Mouse (Mus musculus) cerebellum, adult (tissue): ENCODE results near the gene Scyl3.
A peak's percentile ranks its signal among the peaks of the same experiment; 100 is the strongest.

Experiments
- ATAC-seq: cut with Nextera tagmentation; 2 replicates; pipeline ENCODE4 v1.9.2; 2017; ENCODE audit warnings: mild to moderate bottlenecking, moderate library complexity, mixed read lengths; ENCODE audit not compliant: insufficient number of reproducible peaks, low FRiP score, low TSS enrichment

Scyl3 gene

GRCm38 (mm10) chr1:163953396-163953795 lies 24.5 kb downstream of the Scyl3 start:
- ATAC-seq: no peak

GRCm38 (mm10) chr1:163958036-163958435 lies 29.1 kb downstream of the Scyl3 start:
- no peak for ATAC-seq

- no peak for ATAC-seq
Measured at GRCm38 (mm10) chr1:163964008-163964689, 35.2 kb downstream of the Scyl3 start.

GRCm38 (mm10) chr1:163974471-163974870 lies 45.6 kb downstream of the Scyl3 start:
- no peak for ATAC-seq

GRCm38 (mm10) chr1:163975088-163975487 lies 46.2 kb downstream of the Scyl3 start:
- ATAC-seq: no peak

GRCm38 (mm10) chr1:163976515-163976914 lies 47.6 kb downstream of the Scyl3 start:
- ATAC-seq: no peak

- ATAC-seq: no peak
Measured at GRCm38 (mm10) chr1:163992371-163992770, 63.5 kb downstream of the Scyl3 start.

GRCm38 (mm10) chr1:163994173-163994720 lies 65.3 kb downstream of the Scyl3 start:
- ATAC-seq: no peak; the same call in 1 of the 2 replicates

GRCm38 (mm10) chr1:163994721-163995608 lies 66.1 kb downstream of the Scyl3 start, which contains the start of the genes BC055324 and Mettl18:
Gene BC055324 (minus strand): TSS chr1:163994796.
Gene Mettl18 (plus strand): TSS chr1:163994889.
- peak; percentile 96 for ATAC-seq

GRCm38 (mm10) chr1:163995609-163995913 lies 66.7 kb downstream of the Scyl3 start:
- no peak for ATAC-seq

- ATAC-seq: no peak
Measured at GRCm38 (mm10) chr1:164001831-164002452, 73.0 kb downstream of the Scyl3 start.

- ATAC-seq: no peak
Measured at GRCm38 (mm10) chr1:164004311-164004710, 75.4 kb downstream of the Scyl3 start.
